Mouse (Mus musculus) small intestine, adult 2 months (tissue): ENCODE measurements at regions not wholly inside any gene's neighbourhood (a gene's known extent, or its start where the extent isn't known, plus 50 kb on each side); places are given as distances from the start of the nearest gene placed in this dataset.

Experiments used
- H3K27ac ChIP-seq: fragments of 200-500 bp; 2 replicates; pipeline ENCODE4 v1.5.1; 2012; ENCODE audit warnings: low read depth, low read length, control low read depth, inconsistent platforms; ENCODE audit not compliant: insufficient read depth
- H3K27me3 ChIP-seq: fragments of 200-500 bp; 2 replicates; pipeline ENCODE4 v1.6.1; 2012; ENCODE audit warnings: mild to moderate bottlenecking, moderate library complexity, low read length, inconsistent platforms; ENCODE audit not compliant: control insufficient read depth, insufficient read depth
- H3K36me3 ChIP-seq: fragments of 200-500 bp; 2 replicates; pipeline ENCODE4 v1.6.1; 2012; ENCODE audit warnings: mild to moderate bottlenecking, low read length, control low read depth, inconsistent platforms; ENCODE audit not compliant: control insufficient read depth, insufficient read depth
- H3K4me1 ChIP-seq: fragments of 200-500 bp; 2 replicates; pipeline ENCODE4 v1.6.1; 2012; ENCODE audit warnings: low read length, inconsistent platforms, mixed read lengths; ENCODE audit not compliant: control insufficient read depth, insufficient read depth, insufficient read length
- H3K4me3 ChIP-seq: fragments of 200-500 bp; 2 replicates; pipeline ENCODE4 v1.5.1; 2012; ENCODE audit warnings: low read depth, mild to moderate bottlenecking, control low read depth, inconsistent platforms, low read length, moderate library complexity
- CTCF ChIP-seq: fragments of 200-500 bp; IDR thresholded peaks from 2 replicates; pipeline ENCODE4 v1.5.1; 2012; ENCODE audit warnings: low read depth, mild to moderate bottlenecking, control low read depth, inconsistent platforms, low read length, moderate library complexity, mixed read lengths; ENCODE audit not compliant: insufficient replicate concordance, insufficient read length; ENCODE audit errors: extremely low read depth
- POLR2A ChIP-seq: fragments of 200-500 bp; IDR thresholded peaks from 2 replicates; pipeline ENCODE4 v1.6.1; 2012; ENCODE audit warnings: low read depth, mild to moderate bottlenecking, control low read depth, inconsistent platforms, low read length, moderate library complexity
- WGBS: fragments of 180-500 bp; shearing (Covaris S2); methylation state at CpG from one replicate; pipeline ENCODE4 v1.1.7; 2018; 5-methylcytosine and 5-hydroxymethylcytosine counted together

DNA sequence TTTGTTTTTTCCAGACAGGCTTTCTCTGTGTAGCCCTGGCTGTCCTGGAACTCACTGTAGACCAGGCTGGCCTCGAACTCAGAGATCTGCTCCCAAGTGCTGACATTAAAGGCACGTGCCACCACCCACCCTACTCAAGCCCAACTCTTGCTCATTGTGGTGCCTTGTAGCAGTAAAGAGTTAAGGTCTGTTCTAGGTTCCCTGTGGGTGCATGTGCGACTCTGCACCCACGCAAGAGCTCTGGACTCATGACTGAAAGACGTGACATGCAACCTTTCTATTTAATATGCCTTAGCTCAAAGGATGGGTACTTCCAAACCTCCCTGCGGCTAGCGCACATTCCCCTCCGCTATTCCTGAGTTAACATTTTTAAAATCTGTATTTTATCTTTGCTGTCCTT, 121.7 kb upstream of the Peli2 start:
- Histone ChIP-seq H3K27me3 (no peaks in the 10 kb centered on the region), H3K4me3 (no peak overlapping the region), H3K4me1 (no peaks in the 10 kb centered on the region), H3K36me3 (no peaks in the 10 kb centered on the region), H3K27ac (no peak overlapping the region)
- TF ChIP-seq POLR2A: no peak
- TF ChIP-seq CTCF: no peak
- WGBS: 91% methylated on average over 8 of the region's 8 CpGs

DNA sequence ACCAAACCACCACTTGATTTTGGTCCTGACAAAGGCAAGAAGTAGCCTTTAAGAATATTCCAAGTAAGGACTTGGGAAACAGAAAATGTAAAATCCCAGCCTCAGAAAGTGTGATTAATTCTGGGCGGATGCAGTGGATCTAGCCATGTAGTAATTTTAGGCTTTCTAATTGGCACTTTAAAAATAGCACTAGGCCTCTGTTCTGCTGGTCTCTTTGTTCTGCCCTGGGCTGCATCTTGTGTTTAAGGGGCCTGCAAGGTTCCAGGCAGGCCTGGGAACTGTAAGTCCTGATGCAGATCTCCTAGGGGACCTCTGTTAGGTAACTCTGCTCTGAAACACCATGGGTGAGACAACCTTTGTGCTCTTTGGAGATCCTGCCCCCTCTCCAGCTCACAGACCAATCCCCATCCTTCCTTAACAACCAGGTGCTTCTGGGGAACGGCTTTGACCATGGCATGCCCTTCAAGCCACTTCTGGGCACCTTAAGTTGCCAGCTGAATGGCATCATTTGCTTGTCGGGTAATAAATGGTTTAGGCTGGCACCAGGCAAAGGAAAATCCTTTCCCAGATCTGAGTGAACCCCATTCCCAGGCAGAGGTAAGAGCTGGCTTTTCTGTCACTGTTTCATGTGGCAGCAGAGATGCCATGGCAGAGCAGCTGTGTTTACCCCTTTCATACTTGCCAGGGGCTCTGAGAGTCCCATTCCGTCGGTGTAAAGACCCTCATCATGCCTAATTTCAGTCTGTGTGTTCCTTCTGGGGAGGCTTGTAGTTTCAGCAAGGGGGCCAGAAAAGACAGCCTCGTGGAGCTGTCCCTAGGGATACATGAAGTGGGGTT, 115.3 kb upstream of the Peli2 start:
- H3K4me1 ChIP-seq: no peaks in the 10 kb centered on the region
- no peaks in the 10 kb centered on the region for H3K36me3 ChIP-seq
- WGBS: 74% methylated on average over 6 of the region's 6 CpGs
- no peaks in the 10 kb centered on the region for H3K27me3 ChIP-seq
- TF ChIP-seq POLR2A (no peak), CTCF (no peak)
- H3K4me3 ChIP-seq: no peak overlapping the region
- no peak overlapping the region for H3K27ac ChIP-seq

DNA sequence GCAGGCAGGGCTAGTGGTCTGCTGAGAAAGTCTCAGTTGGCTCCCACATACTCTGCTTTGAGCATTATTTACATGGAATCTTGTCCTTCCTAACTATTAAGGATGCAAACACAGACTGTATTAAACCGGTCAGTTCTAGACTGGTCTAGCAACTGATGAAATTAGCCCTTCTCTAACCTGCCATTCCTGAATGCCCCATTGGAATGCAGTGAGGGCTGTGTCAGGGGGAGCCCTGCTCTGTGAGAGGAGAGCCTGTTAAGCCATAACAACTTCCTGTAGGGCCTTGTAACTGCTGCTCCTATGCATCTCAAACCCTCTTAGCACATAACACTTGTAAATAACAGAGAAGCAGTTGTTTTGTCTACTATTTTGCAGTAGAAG, 114.7 kb upstream of the Peli2 start:
- Histone ChIP-seq H3K27me3 (no peaks in the 10 kb centered on the region), H3K36me3 (no peaks in the 10 kb centered on the region), H3K4me1 (no peaks in the 10 kb centered on the region), H3K4me3 (no peak overlapping the region), H3K27ac (no peak overlapping the region)
- 81% methylated on average over 1 of the region's 1 CpGs for WGBS
- TF ChIP-seq CTCF (no peak), POLR2A (no peak)

DNA sequence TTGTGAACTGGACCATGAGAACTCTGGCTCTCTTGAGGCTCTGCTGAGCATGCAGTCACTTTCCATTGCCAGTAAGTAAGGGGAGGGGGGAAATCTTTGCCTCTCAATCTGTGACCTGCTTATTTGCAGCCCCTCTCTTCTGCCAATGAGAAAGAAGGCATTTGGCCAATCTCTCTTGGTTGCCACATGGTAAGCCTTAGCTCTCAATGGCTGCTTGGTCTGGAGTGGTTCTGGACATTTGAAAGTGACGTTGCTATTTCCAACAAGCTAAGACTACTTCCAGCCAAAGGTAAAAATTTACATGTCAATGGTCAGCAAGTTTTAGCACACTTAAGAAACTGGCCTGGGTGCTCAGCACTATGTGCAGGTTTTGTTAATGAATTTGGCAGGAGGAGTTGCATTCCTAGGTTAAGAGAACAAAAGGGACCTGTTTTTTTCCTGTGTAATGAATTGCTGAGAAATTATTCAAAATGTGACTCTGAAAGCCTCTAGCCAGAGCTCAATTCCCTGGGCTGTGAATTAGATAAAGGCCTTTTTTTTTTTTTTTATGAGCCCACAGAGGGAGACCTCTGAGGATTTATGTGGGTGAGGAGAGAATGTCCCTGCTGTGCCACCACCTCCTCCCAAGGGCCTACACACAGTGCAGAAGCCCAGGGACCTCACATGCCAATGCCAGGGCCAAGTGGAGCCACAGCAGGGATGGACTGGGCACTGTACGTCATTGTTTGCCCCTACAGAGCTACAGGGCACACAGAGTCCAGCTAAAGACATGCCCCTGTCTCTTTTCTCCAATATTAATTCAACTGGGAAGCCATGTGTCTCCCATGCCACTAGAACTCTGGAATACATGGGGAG, 108.0 kb upstream of the Peli2 start:
- TF ChIP-seq CTCF (no peak), POLR2A (no peak)
- Histone ChIP-seq H3K27ac (no peak overlapping the region), H3K27me3 (no peaks in the 10 kb centered on the region), H3K36me3 (no peaks in the 10 kb centered on the region), H3K4me3 (no peak overlapping the region), H3K4me1 (no peaks in the 10 kb centered on the region)
- 68% methylated on average over 2 of the region's 2 CpGs for WGBS

DNA sequence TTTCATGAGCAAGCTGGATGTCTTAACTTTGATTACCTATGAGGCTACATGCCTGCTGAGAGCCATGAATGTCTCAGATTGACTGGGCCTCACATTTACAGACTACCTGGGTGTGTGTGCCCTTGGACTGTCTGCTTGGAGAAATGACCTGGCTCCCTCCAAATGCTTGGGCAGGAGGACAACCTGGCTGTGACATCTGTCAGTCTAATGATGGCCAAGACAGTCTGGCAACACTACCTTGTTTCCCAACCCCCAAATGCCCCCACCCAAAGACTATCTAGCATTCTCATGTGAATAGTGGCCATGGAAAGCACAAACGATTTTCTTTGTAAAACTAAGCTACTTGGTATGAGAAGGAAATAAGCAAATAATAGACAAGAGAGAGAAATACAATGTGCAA, 107.2 kb upstream of the Peli2 start:
- Histone ChIP-seq H3K4me3 (no peak overlapping the region), H3K4me1 (no peaks in the 10 kb centered on the region), H3K27ac (no peak overlapping the region), H3K36me3 (no peaks in the 10 kb centered on the region), H3K27me3 (no peaks in the 10 kb centered on the region)
- no peak for TF ChIP-seq POLR2A
- no peak for TF ChIP-seq CTCF
- 72% methylated on average over 1 of the region's 1 CpGs for WGBS

DNA sequence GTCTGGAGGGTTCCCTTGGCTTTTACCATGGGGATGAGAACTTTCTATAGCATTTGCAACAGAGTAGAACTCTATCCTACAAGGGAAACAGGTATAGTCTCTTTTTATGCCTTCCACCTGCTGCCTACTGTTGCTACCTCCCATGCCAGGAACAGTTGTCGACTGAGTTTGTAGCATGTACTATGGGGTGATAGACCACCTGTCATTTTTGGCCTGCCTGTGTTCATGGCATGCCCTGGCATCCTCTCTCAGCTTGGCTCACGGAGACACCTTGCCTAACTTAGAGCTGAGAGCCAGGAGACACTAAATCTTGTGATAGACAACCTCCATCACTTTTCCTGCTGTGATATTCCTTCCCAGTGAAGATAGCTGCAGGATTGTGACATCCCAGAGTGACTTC, 105.8 kb upstream of the Peli2 start:
- 74% methylated on average over 2 of the region's 2 CpGs for WGBS
- Histone ChIP-seq H3K27ac (no peak overlapping the region), H3K4me3 (no peak overlapping the region), H3K4me1 (no peaks in the 10 kb centered on the region), H3K27me3 (no peaks in the 10 kb centered on the region), H3K36me3 (no peaks in the 10 kb centered on the region)
- TF ChIP-seq CTCF: no peak
- TF ChIP-seq POLR2A: no peak

DNA sequence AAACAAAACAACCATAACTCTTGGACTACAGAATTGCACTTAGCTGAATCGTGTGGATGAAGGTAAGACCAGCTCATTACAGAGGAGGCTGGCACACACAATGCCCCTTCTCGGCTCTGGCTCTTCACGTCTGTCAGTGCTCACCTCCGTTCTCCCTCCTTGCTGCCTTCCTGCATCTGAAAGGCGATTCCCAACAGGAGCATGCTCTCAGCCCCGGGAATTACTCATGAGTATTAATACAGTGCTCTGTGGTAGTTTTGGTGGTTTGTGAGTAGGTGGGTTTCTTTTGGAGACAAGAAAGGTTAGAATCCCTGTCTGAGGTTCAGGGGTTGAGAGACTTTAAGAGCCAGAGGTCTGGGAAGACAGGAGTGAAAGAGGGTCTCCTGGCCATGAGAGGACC, 102.7 kb upstream of the Peli2 start:
- no peak for TF ChIP-seq POLR2A
- no peak for TF ChIP-seq CTCF
- no peaks in the 10 kb centered on the region for H3K4me1 ChIP-seq
- no peaks in the 10 kb centered on the region for H3K27me3 ChIP-seq
- H3K4me3 ChIP-seq: no peak overlapping the region
- 85% methylated on average over 6 of the region's 6 CpGs for WGBS
- no peak overlapping the region for H3K27ac ChIP-seq
- no peaks in the 10 kb centered on the region for H3K36me3 ChIP-seq

DNA sequence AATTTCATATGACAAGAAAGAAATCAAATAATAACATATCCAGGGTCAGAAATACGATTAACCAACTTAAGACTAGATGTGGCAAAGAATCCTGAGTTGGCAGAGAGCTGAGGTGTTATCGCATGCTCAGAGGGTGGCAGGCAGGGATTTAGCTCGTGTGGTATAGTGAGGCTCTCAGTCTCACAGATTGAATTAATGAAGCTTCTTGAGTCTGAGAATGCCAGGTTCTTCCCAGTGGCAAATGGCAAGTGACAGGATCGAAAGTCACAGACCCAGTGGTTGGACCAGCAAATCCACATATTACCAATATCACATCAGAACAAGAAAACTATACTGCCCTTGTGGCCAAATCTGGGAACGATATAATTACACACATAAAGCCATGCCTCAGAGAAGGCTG, 101.3 kb upstream of the Peli2 start:
- Histone ChIP-seq H3K4me3 (no peak overlapping the region), H3K36me3 (no peaks in the 10 kb centered on the region), H3K27me3 (no peaks in the 10 kb centered on the region), H3K27ac (no peak overlapping the region), H3K4me1 (no peaks in the 10 kb centered on the region)
- WGBS: 81% methylated on average over 5 of the region's 5 CpGs
- TF ChIP-seq CTCF: no peak
- no peak for TF ChIP-seq POLR2A
